Mouse (Mus musculus) brain, embryonic 18.5 days (tissue): Measurements from ENCODE around the gene Slc22a3.

Experiments used
- DNase-seq: peaks from one replicate; pipeline ENCODE4 v3.0.0-alpha.2; 2012; ENCODE audit warnings: low read depth, low spot score

The Slc22a3 gene

DNA sequence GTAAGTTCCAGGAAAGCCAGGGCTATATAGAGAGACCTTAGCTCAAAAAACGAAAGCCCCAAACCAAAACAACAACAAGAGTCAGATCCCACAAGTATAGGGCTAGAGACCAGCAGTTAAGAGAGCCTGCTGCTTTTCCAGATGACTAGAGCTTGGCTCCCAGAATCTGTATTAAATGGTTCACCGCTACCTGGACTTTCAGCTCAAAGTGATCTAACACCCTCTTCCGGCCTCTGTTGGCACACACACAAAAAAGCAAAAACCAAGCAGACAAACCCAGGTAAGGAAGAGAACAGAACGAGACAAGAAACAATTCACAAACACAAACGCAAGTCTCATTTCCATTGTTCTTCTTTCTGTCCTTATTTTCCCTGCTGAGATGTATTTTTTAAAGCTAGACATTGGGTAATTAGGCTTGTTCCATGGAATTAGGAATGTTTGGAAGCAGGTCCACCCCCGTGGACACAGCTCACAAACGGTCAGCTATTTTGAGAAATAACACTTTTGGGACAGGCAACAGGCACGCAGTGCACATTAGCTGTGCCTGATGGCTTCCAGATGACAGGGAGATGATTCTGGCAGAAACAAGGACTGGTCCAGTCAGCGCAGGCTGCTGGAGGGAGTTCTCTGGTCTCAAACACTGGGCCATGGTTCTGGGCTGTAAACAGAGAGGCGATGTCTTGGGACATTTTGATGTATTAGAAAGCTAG is 95.2 kb downstream of the Slc22a3 start:
- DNase-seq = no peak

DNA sequence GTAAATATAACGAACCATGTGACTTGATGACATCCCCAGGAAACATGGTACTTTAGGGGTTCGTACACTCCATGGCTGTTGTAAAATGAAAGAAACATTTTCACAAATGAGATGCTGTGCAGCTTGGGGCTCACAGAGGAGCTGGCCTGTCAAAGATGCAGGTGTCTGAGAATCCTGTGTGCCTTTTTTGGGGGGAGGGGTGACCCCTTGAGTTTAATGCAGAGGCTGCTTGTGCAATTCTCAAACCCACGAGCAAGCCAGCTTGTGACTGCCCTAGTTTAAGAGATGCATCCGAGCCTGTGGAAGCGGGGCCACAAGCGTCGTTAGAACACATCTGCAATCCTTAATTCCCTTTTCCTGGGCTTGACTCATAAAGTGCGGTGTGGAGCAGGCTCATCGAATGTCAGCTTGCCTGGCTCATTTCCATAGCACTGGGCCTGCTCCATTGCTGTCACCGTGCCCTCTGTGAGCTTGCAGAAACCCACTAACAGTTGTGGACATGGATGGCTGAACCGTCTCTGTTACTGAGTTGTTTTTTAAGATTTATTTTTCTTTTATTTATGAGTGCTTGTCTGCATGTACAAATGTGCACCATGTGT is 98.1 kb downstream of the Slc22a3 start:
- no peak for DNase-seq

DNA sequence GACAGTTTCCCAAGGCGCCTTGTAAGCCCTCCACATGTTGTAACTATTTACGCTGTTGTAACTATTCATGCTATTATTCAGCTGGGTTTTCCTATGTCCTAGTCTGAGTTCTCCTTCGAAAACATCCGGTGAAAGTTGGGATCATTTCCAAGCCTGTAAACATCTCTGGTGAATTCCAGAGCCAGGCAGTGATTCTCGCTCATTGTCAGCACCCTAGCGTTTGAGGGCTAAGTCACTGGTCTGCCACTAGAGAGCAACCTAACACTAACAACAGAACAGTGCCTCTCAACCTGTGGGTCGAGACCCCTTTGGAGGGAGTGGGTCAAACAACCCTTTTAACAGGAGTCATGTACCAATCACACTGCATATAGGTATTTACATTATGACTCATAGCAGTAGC is 104.1 kb downstream of the Slc22a3 start:
- no peak for DNase-seq

DNA sequence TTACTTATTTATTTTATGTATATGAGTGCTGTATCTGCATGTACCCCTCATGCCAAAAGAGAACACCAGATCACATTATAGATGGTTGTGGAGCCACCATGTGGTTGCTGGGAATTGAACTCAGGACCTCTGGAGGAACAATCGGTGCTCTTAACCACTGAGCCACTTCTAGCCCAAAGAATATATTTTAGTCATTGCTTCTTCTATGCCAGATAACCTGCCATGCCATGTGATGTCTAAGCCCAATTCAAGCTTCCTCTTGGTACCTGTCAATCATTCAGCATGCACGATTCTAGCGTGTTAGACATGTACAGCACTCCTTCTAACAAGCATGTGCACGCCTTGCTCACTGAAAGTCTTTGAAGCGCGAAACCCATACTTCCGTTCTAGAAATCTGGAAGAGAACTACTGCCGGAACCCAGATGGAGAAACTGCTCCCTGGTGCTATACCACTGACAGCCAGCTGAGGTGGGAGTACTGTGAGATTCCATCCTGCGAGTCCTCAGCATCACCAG is 111.3 kb downstream of the Slc22a3 start:
- no peak for DNase-seq

DNA sequence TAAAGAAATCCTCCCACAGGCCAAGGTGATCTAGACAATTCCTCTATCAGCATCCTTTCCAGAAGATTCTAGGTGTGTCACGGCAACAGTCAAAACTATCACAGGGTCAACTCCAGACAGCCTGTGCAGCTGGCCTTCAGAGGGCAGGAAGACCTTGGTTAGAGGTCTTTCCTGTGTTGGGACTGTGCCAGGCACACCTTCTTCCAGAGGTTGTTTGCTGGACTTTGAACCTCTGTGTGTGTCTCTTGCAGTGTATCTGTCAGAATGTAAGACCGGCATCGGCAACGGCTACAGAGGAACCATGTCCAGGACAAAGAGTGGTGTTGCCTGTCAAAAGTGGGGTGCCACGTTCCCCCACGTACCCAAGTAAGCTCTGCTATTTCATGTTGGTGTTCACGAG is 119.3 kb downstream of the Slc22a3 start:
- no peak for DNase-seq

DNA sequence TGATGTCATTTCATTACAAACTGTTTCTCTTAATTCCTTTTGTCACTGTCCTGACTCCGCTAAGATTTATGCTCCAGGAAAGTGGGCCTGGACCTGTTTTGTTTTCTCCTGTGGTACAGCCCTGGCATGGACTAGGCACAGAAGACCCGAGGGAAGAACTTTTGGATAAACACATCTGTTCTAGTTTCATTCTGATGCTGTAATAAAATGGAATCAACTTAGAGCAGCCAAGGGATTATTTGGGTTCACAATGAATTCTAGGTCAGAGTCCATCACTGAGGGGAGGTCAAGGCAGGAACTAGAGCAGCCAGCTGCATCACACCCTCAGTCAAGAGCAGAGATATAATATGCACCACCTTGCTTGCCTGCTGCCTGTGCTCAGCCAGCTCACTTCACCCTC is 119.7 kb downstream of the Slc22a3 start:
- no peak for DNase-seq

DNA sequence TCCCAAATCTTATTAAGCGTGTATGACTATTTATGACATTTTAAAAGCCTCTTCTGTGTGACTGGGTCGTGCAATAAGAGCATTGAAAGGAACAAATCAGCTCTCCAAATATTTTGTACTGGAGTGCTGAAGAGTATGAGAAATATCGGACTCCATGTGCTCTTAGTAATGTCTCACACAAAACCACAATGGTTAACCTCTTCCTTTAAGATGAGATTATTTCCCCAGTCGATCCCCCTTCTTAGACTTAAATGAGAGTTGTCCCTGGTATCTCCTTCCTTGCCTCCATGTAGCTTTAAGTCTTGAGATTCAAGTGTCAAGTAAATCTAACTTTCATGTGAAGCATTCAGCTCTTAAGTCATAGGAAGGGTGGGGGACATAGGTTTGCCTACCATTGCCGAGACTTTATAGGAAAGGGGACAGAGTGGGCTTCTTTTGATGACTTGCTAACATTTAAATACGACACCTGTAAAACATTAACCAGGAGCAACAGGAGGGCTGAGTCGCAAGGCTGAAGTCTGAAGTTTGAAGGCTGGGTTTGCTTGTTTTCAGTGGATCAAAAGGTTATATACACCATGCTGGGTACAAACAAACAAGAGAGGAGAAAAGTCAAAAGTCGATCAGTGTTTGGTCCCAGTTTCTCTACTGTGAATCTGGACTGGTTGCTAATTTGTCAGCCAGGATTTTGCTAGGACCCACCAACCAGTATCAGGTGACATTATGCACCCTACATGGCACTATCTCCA is 122.3 kb downstream of the Slc22a3 start:
- DNase-seq = no peak

DNA sequence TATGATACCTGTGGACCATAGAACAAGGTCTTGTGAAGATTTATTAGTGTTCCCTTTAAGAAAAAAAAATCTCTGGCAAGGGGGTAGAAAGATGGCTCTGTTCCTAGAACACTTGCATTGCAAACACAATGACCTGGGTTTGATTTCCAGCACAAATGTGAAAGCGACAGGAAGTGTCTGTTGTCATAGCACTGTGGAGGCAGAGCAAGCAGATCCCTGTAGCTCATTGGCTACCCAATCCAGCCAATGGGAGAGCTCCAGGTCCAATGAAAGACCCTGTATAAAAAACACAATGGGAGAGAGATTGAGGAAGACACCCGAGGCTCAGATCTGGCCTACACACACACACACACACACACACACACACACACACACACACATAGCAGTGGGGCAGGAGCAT is 125.0 kb downstream of the Slc22a3 start:
- no peak for DNase-seq

DNA sequence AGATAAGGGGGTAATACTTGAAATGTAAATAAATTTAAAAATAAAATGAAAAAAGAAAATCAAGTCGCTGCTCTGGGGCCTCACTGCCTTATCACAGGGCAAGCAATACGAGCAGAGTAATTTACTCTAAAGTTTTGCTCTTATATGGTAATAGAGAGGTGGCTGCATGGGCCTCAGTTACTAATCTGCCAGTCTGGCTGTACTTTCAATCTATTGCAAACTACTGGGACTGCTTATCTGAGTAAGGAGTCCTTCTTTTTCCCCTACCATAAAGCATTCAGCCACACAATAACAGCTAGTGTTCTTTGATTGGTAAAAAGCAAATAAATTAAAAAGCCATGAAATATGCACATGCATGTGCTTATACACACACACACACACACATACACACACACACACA is 125.9 kb downstream of the Slc22a3 start:
- no peak for DNase-seq

DNA sequence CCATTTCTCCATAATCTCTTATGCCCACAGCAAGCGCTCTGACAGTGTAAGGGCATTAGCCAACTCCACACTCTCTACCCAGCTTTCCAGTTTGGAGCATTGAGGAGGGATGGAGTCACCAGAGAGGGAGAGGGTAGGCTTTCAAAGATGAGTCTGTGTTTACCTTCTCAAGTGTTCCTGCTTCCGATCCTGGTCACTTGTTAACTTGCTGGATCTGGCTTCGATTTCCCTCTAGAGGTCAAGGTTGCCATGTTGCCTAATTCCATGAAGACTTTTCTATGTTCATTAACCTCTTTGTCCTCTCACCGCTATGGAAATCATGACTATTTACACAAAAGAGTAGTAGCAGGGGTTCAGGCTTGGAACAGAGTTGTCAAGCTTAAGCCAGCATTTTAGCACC is 127.2 kb downstream of the Slc22a3 start:
- DNase-seq = no peak

DNA sequence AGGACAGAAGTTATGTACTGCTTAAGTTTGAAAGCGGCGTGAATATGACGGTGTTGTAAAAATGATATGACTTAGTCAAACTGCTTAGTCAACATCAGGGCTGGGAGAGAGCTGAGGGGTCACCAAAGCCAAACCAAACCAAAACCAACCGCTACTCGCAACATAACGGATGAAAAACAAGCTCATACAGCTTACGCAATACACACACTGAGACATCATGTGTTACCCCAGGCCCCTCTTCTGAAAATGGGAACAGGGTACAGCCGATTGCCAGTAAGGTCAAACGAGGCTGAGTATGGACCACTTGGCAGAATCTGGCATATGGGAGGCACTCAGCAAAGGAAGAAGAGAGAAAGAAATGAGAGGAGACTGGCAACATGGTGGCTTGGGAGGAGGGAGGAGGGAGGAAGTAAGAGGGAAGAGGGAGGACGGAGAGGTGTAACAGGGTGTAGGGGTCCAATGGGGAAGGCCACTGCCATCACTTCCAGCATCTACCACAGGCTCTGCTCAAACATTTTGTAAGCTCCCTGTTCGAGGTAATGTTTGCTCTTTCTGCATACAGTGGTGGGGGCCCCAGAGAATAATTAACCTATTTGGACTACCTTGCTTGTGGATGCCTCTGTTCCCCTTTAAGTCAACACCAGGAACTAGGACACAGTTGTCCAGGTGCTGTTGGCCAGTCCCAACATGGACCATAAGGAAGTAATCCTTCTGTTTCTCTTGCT is 129.4 kb downstream of the Slc22a3 start, which contains the start of gene Plg:
Gene Plg, plus strand, starts transcription at position 628 of the 725 bp plus-strand sequence.
- no peak for DNase-seq

DNA sequence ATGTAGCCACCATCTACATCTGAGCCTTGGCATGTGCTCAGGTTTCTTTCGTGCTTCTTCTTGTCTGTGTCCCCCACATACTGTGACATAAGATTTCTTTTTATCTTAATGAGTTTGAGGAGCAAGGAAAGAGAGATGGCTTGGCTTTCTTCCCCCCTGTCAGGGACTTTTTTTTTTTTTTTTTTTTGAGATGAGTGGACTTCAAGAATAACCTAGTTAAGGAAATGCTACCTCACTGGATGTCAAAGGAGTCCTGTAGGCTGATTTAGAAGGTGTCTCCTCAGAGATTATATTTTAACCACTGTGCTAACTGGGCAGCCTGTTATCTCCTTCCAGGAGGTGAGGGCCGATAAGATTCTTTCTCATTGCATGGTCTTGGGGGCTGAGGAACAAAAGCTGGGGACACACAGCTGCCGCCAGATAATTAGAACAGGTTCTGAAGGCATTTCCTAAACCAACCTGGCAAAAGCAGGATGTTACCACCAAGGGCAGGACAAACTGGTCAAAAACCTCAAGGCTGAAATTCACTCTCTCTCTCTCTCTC is 133.8 kb downstream of the Slc22a3 start:
- no peak for DNase-seq

DNA sequence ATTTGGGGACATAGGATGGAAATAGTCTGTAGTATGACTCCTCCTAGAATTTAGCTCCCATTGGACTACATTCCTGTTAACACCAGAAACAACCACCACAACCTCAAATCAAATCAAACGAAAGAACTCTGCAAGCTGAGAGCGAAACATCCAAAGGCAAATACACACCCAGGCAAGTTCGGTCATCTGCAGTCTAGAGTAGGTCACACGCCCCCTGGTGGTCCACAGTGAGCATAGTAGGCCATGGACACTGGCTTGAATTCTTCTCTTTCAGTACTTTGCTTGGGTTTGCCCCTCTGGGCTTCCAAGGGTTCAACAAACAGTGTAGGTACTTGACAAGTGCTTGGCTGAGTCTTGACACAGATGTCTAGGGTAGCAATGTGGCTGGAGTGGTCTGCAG is 135.5 kb downstream of the Slc22a3 start:
- no peak for DNase-seq

DNA sequence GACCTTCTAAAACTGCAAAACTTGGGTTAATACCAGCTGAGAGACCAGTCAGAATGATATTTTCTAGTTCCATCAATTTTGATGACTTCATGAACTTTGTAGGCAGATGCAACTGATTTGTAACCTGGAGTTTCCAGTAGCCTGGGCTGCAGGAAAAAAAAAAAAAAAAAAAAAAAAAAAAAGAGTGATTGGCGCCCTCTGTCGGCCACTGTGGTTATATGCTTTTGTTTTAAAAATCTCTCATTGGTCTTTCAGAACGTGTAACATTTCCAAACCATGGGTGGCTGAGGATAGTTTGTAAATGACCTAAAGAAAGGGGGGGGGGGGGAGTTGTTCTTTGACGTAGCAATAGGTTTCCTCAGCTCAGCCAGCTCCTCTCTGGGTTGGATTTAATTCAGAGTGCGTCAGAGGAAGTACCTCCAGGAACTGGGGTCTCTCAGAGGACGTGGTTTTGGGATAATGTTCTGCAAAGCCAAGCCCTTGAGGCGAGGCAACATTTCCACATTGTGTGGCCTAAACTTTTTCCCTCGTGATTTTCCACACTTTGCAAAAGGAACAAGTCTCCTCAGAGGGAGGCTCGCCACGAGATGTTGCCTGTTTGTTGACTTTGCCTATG is 136.1 kb downstream of the Slc22a3 start:
- no peak for DNase-seq

DNA sequence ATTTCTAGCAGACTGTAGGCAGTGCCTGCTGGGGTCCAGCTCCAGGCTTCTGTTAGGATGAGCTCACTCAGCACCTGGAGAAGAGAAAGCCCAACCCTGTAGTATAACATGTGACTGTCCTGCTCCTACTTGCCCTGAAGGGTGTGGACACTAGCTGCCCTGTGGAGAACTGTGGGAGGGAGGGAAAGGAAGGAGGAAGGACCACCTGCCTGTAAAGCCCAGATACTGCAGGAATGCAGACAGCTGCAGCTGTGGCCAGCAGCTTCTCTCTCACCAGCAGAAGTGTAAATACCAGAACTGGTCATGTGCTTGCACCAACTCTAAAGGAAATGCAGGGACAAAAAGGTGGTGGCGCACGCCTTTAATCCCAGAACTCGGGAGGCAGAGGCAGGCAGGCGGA is 137.2 kb downstream of the Slc22a3 start:
- no peak for DNase-seq

DNA sequence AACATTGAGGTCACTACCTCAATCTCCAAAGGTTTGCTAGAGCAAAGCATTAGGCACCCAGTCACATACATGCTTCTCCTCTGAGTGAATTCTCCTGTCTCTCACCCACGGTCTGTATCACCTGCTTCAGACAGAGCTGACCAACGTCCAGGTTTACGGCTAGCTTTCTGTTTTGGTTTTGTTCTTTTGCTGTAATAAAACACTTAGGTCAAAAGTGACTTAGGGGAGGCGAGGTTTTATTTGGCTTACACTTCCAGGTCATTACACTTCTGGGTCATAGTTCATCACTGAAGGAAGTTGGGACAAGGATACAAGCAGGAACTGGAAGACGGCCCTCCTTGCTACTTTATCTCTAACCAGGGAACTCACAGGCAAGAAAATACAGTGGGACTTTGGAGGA is 138.1 kb downstream of the Slc22a3 start:
- DNase-seq = no peak
